Comparison of ENCODE assay signal across 16 mouse cellular contexts in genomic region chr5:68954696-68955095, GRCm38 (mm10).
"Had no signal": no experiment of that assay in that cellular context is flagged by ENCODE, and none has a peak within 500 bp of the region (broad histone marks: within the 10 kb centered on the region; RNA-seq: fewer than 3 reads in every experiment).

No protein-coding gene starts in this region.

- H3K4me2 ChIP-seq: neural tube, embryonic 13.5 days; neural tube, embryonic 15.5 days; stomach, embryonic 15.5 days had no signal

- H3K27me3 ChIP-seq: neural tube, embryonic 13.5 days; neural tube, embryonic 15.5 days; stomach, embryonic 15.5 days had no signal

- H3K9me3 ChIP-seq: neural tube, embryonic 13.5 days; neural tube, embryonic 15.5 days; stomach, embryonic 15.5 days had no signal

- DNase-seq: retina, postnatal 1 day; right cerebral cortex, adult 18-20 months; right cerebral cortex, postnatal 14 days; right cerebral cortex, postnatal 25 days; right cerebral cortex, postnatal 4 days; spleen, adult 18-20 months; thymus, adult 18-20 months; thymus, adult 2 months; thymus, postnatal 14 days; thymus, postnatal 25 days; thymus, postnatal 36 days; thymus, postnatal 4 days had no signal

- H3K4me1 ChIP-seq: neural tube, embryonic 13.5 days; neural tube, embryonic 15.5 days; stomach, embryonic 15.5 days had no signal

- H3K9ac ChIP-seq: neural tube, embryonic 13.5 days; neural tube, embryonic 15.5 days; stomach, embryonic 15.5 days had no signal

- H3K4me3 ChIP-seq: neural tube, embryonic 13.5 days; neural tube, embryonic 15.5 days; stomach, embryonic 15.5 days had no signal

- H3K36me3 ChIP-seq: neural tube, embryonic 13.5 days; neural tube, embryonic 15.5 days; stomach, embryonic 15.5 days had no signal

- H3K27ac ChIP-seq: neural tube, embryonic 13.5 days; neural tube, embryonic 15.5 days; stomach, embryonic 15.5 days; stomach, postnatal 0 days had no signal
